ENCODE assay signal across 8 mouse cellular contexts in the genomic region with DNA sequence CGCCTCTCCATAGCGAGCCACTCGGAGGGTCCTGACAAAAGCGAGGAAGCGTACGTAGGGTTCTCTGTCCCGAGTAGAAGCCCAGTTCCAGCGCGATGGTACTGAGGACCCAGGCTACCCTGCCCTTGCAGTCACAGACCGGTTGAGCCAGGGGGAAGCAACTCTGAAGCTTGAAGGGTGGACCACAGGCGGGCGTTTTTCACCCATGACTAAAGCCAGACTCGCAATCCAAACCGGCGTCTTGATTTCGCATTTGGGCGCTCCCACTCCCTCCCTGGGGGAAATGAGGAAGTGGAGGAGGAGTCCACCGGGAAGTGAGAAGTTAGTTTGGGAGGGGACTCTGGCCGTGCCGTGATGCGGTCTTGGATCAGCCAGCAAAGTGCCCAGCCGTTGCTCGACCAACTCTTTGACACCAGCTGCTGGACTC. TPM values are rescaled to one million over a fixed set of nuclear protein-coding genes. Genes with fewer than 3 reads are reported as not detected.
DNase-seq lines count a peak whose midpoint lies in the region; ATAC-seq and TF ChIP-seq lines count a peak whose summit lies in the region.

No protein-coding gene starts in this region.

- no peak for DNase-seq in CH12.LX (ENCODE audit: extremely low read depth)
- DNase-seq in adrenal gland, adult 2 months, result peak; percentile 77
- DNase-seq in forebrain, embryonic 14.5 days (ENCODE audit: low spot score), result no peak
- peak; percentile 92 for DNase-seq in midbrain, embryonic 11.5 days (ENCODE audit: low spot score, missing footprints)
- DNase-seq in cerebellum, adult 9-10 months, result no peak
- DNase-seq in right cerebral cortex, postnatal 10 days (ENCODE audit: low spot score in 2 of 2), result no peak

- no peak for TF ChIP-seq CTCF in CH12.LX (conservative IDR thresholded peaks at IDR 0.05 in 1 of 2, IDR thresholded peaks at IDR 0.05 in 1 of 2; ENCODE audit: low read depth in 2 of 2, low read length in 2 of 2)

- peak overlapping the region; percentile 82 for H3K27ac ChIP-seq in CH12.LX (ENCODE audit: insufficient read depth, low read depth)
- H3K27ac ChIP-seq in forebrain, embryonic 14.5 days (ENCODE audit: low read depth, low read length), result peak overlapping the region; percentile 82
- H3K27ac ChIP-seq in limb, embryonic 13.5 days, result peak overlapping the region; percentile 96
- peak overlapping the region; percentile 78 for H3K27ac ChIP-seq in midbrain, embryonic 11.5 days (ENCODE audit: low read depth, low read length)

- no peak for ATAC-seq in forebrain, embryonic 14.5 days
- ATAC-seq in hematopoietic stem cell, adult 5-6 weeks (replicated peaks in 1 of 2; ENCODE audit: insufficient read depth in 1 of 2, low FRiP score in 2 of 2, low TSS enrichment in 1 of 2, low read depth in 1 of 2, poor library complexity in 2 of 2, severe bottlenecking in 2 of 2), result peak; percentile 1 to 11; a peak in 1 of 4 replicates
- ATAC-seq in limb, embryonic 13.5 days (ENCODE audit: low FRiP score, low read depth), result no peak; the same call in 1 of the 2 replicates
- ATAC-seq in midbrain, embryonic 11.5 days (ENCODE audit: low FRiP score), result no peak; the same call in 1 of the 2 replicates

- under 1% methylated on average over 23 of the region's 23 CpGs for WGBS in forebrain, embryonic 14.5 days
- under 1% methylated on average over 23 of the region's 23 CpGs for WGBS in limb, embryonic 13.5 days
- 0% methylated on average over 22 of the region's 23 CpGs for WGBS in midbrain, embryonic 11.5 days

- H3K79me2 ChIP-seq in CH12.LX (replicated peaks; ENCODE audit: control insufficient read depth, extremely low read depth, insufficient read depth, poor library complexity, severe bottlenecking), result peaks cover 29% of the 10 kb centered on the region

- no peaks in the 10 kb centered on the region for H3K9me3 ChIP-seq in CH12.LX (replicated peaks; ENCODE audit: low read length)
- H3K9me3 ChIP-seq in forebrain, embryonic 14.5 days (replicated peaks; ENCODE audit: control insufficient read depth, low read length), result no peaks in the 10 kb centered on the region
- H3K9me3 ChIP-seq in limb, embryonic 13.5 days, result no peaks in the 10 kb centered on the region
- H3K9me3 ChIP-seq in midbrain, embryonic 11.5 days (ENCODE audit: control insufficient read depth, low read length), result no peaks in the 10 kb centered on the region

- no peak for TF ChIP-seq EP300 in CH12.LX (IDR thresholded peaks at IDR 0.05; ENCODE audit: low read length)

- no peak for TF ChIP-seq RAD21 in CH12.LX (IDR thresholded peaks at IDR 0.05; ENCODE audit: low read depth, low read length)

- in situ Hi-C loops in CH12.LX (cut with MboI; ENCODE audit: low pct_ligation_motif_present, low pct_unique_long_range_greater_than_20kb, low sequenced_read_pairs), result no loop called here

- H3K4me3 ChIP-seq in CH12.LX (replicated peaks in 1 of 3; ENCODE audit: low read depth in 2 of 3, low read length in 2 of 3, poor library complexity in 1 of 3), result peak overlapping the region; percentile 69 to 91 (median 83)
- H3K4me3 ChIP-seq in forebrain, embryonic 14.5 days (ENCODE audit: low read depth, low read length), result peak overlapping the region; percentile 63
- H3K4me3 ChIP-seq in limb, embryonic 13.5 days, result peak overlapping the region; percentile 79
- H3K4me3 ChIP-seq in midbrain, embryonic 11.5 days (ENCODE audit: low read depth, low read length), result peak overlapping the region; percentile 61

- no peaks in the 10 kb centered on the region for H3K27me3 ChIP-seq in CH12.LX (replicated peaks)
- peaks cover 30% of the 10 kb centered on the region for H3K27me3 ChIP-seq in forebrain, embryonic 14.5 days (replicated peaks; ENCODE audit: control insufficient read depth, insufficient read depth, low read length)
- 0 out of 2 replicates have a peak, but pooled peaks cover 3% of the 10 kb centered on the region for H3K27me3 ChIP-seq in limb, embryonic 13.5 days
- H3K27me3 ChIP-seq in midbrain, embryonic 11.5 days (ENCODE audit: control insufficient read depth, insufficient read depth, low read length), result peaks cover 28% of the 10 kb centered on the region

- peak overlapping the region; percentile 77 for H3K9ac ChIP-seq in CH12.LX (ENCODE audit: insufficient read depth, low read depth)
- peak overlapping the region; percentile 88 for H3K9ac ChIP-seq in forebrain, embryonic 14.5 days (ENCODE audit: low read length)
- peak overlapping the region; percentile 86 for H3K9ac ChIP-seq in limb, embryonic 13.5 days
- H3K9ac ChIP-seq in midbrain, embryonic 11.5 days (ENCODE audit: low read length), result peak overlapping the region; percentile 84

- peaks cover 10 to 30% of the 10 kb centered on the region in 2 experiments for H3K4me1 ChIP-seq in CH12.LX (ENCODE audit: control insufficient read depth in 1 of 2, insufficient read depth in 2 of 2)
- H3K4me1 ChIP-seq in forebrain, embryonic 14.5 days (ENCODE audit: control insufficient read depth, insufficient read depth, low read length), result peaks cover 31% of the 10 kb centered on the region
- peaks cover 53% of the 10 kb centered on the region for H3K4me1 ChIP-seq in limb, embryonic 13.5 days
- H3K4me1 ChIP-seq in midbrain, embryonic 11.5 days (ENCODE audit: control insufficient read depth, insufficient read depth, low read length), result peaks cover 27% of the 10 kb centered on the region

- peak overlapping the region; percentile 90; the same call in 1 of the 2 replicates for H3K4me2 ChIP-seq in CH12.LX (ENCODE audit: insufficient read depth, low read depth, poor library complexity, severe bottlenecking)
- peak overlapping the region; percentile 89 for H3K4me2 ChIP-seq in forebrain, embryonic 14.5 days (ENCODE audit: low read length)
- H3K4me2 ChIP-seq in limb, embryonic 13.5 days (replicated peaks), result peak overlapping the region; percentile 86
- H3K4me2 ChIP-seq in midbrain, embryonic 11.5 days, result peak overlapping the region; percentile 93

- no peak for TF ChIP-seq POLR2A in CH12.LX (IDR thresholded peaks at IDR 0.05; ENCODE audit: low read depth, low read length)

- H3K36me3 ChIP-seq in CH12.LX (replicated peaks in 1 of 2; ENCODE audit: control insufficient read depth in 1 of 2, insufficient read depth in 1 of 2, low read length in 1 of 2), result peaks cover 32 to 53% of the 10 kb centered on the region in 2 experiments
- H3K36me3 ChIP-seq in forebrain, embryonic 14.5 days (ENCODE audit: control insufficient read depth, insufficient read depth, low read length), result peaks cover 31% of the 10 kb centered on the region
- H3K36me3 ChIP-seq in limb, embryonic 13.5 days, result peaks cover 36% of the 10 kb centered on the region
- peaks cover 11% of the 10 kb centered on the region for H3K36me3 ChIP-seq in midbrain, embryonic 11.5 days (ENCODE audit: control insufficient read depth, insufficient read depth, low read length)

- dilution Hi-C loops in CH12.LX (cut with MboI; ENCODE audit: extremely low pct_ligation_motif_present, extremely low pct_unique_long_range_greater_than_20kb, low sequenced_read_pairs), result no loop called here

RNA-seq across cellular contexts. Expression of a gene that starts 3.7 kb away (rescaled TPM):
- 17.7 and 18.5 TPM in 2 replicates for total RNA-seq in CH12.LX (2012; rRNA removed)
- 15.3 and 15.9 TPM in 2 replicates for total RNA-seq in CH12.LX (2014; rRNA removed)
- polyA plus RNA-seq in CH12.LX (2012; ENCODE audit: insufficient read length, low read depth), result 11.6 and 12.2 TPM in 2 replicates
- total RNA-seq in adrenal gland, adult 2 months (2021), result 10 to 100 TPM; 15.5 to 18.6 TPM
- 15.3 and 16.7 TPM in 2 replicates for polyA plus RNA-seq in adrenal gland, adult 2 months (2012; rRNA removed)
- polyA plus RNA-seq in forebrain, embryonic 14.5 days (2014; fragmentation: Nextera tagmentation; extraction: Ambion mirVana), result 34.7 and 37.1 TPM in 2 replicates
- 36.3 and 47.8 TPM in 2 replicates for total RNA-seq in hematopoietic stem cell, adult 5-6 weeks (2017)
- polyA plus RNA-seq in limb, embryonic 13.5 days (2015; fragmentation: Nextera tagmentation; extraction: Ambion mirVana), result 77.1 and 83.2 TPM in 2 replicates
- 40.5 and 44.0 TPM in 2 replicates for polyA plus RNA-seq in midbrain, embryonic 11.5 days (2014; fragmentation: Nextera tagmentation; extraction: Ambion mirVana)

RNA-seq across cellular contexts. Expression of a gene that starts 7.9 kb away (rescaled TPM):
- total RNA-seq in CH12.LX (2012; rRNA removed), result 0.34 TPM in 1 of 2 replicates, not detected in the other
- total RNA-seq in CH12.LX (2014; rRNA removed), result not detected in 2 replicates
- 0.63 TPM in 1 of 2 replicates, not detected in the other for polyA plus RNA-seq in CH12.LX (2012; ENCODE audit: insufficient read length, low read depth)
- under 1 TPM; 0.45 to 0.52 TPM for total RNA-seq in adrenal gland, adult 2 months (2021)
- 0.37 and 0.61 TPM in 2 replicates for polyA plus RNA-seq in adrenal gland, adult 2 months (2012; rRNA removed)
- polyA plus RNA-seq in forebrain, embryonic 14.5 days (2014; fragmentation: Nextera tagmentation; extraction: Ambion mirVana), result 4.3 and 4.6 TPM in 2 replicates
- not detected in 2 replicates for total RNA-seq in hematopoietic stem cell, adult 5-6 weeks (2017)
- polyA plus RNA-seq in limb, embryonic 13.5 days (2015; fragmentation: Nextera tagmentation; extraction: Ambion mirVana), result 1.7 and 2.1 TPM in 2 replicates
- 0.33 and 0.49 TPM in 2 replicates for polyA plus RNA-seq in midbrain, embryonic 11.5 days (2014; fragmentation: Nextera tagmentation; extraction: Ambion mirVana)

RNA-seq across cellular contexts. Expression of a gene that starts 8.0 kb away (rescaled TPM):
- total RNA-seq in CH12.LX (2012; rRNA removed) (23.0 and 31.5 TPM in 2 replicates), CH12.LX (2014; rRNA removed) (30.8 and 33.3 TPM in 2 replicates)
- 39.1 and 39.2 TPM in 2 replicates for polyA plus RNA-seq in CH12.LX (2012; ENCODE audit: insufficient read length, low read depth)
- total RNA-seq in adrenal gland, adult 2 months (2021), result 10 to 100 TPM; 52.2 to 57.5 TPM
- polyA plus RNA-seq in adrenal gland, adult 2 months (2012; rRNA removed), result 88.2 and 94.1 TPM in 2 replicates
- 105 and 107 TPM in 2 replicates for polyA plus RNA-seq in forebrain, embryonic 14.5 days (2014; fragmentation: Nextera tagmentation; extraction: Ambion mirVana)
- 16.2 and 23.7 TPM in 2 replicates for total RNA-seq in hematopoietic stem cell, adult 5-6 weeks (2017)
- polyA plus RNA-seq in limb, embryonic 13.5 days (2015; fragmentation: Nextera tagmentation; extraction: Ambion mirVana), result 43.7 and 46.5 TPM in 2 replicates
- 94.5 and 94.6 TPM in 2 replicates for polyA plus RNA-seq in midbrain, embryonic 11.5 days (2014; fragmentation: Nextera tagmentation; extraction: Ambion mirVana)

RNA-seq across cellular contexts. Expression of a gene that starts 12.7 kb away (rescaled TPM):
- total RNA-seq in CH12.LX (2012; rRNA removed) (26.8 and 31.8 TPM in 2 replicates), CH12.LX (2014; rRNA removed) (14.6 and 16.4 TPM in 2 replicates)
- polyA plus RNA-seq in CH12.LX (2012; ENCODE audit: insufficient read length, low read depth), result 23.0 and 30.9 TPM in 2 replicates
- 10 to 100 TPM; 36.8 to 52.8 TPM for total RNA-seq in adrenal gland, adult 2 months (2021)
- polyA plus RNA-seq in adrenal gland, adult 2 months (2012; rRNA removed), result 92.1 and 102 TPM in 2 replicates
- 98.0 and 109 TPM in 2 replicates for polyA plus RNA-seq in forebrain, embryonic 14.5 days (2014; fragmentation: Nextera tagmentation; extraction: Ambion mirVana)
- 4.0 and 4.2 TPM in 2 replicates for total RNA-seq in hematopoietic stem cell, adult 5-6 weeks (2017)
- polyA plus RNA-seq in limb, embryonic 13.5 days (2015; fragmentation: Nextera tagmentation; extraction: Ambion mirVana), result 127 and 130 TPM in 2 replicates
- 129 and 132 TPM in 2 replicates for polyA plus RNA-seq in midbrain, embryonic 11.5 days (2014; fragmentation: Nextera tagmentation; extraction: Ambion mirVana)

RNA-seq across cellular contexts. Expression of a gene that starts 13.0 kb away (rescaled TPM):
- total RNA-seq in CH12.LX (2012; rRNA removed), result 28.0 and 31.4 TPM in 2 replicates
- total RNA-seq in CH12.LX (2014; rRNA removed), result 16.3 and 19.4 TPM in 2 replicates
- polyA plus RNA-seq in CH12.LX (2012; ENCODE audit: insufficient read length, low read depth), result 10.8 and 12.6 TPM in 2 replicates
- 10 to 100 TPM; 27.9 to 31.5 TPM for total RNA-seq in adrenal gland, adult 2 months (2021)
- 24.2 and 31.9 TPM in 2 replicates for polyA plus RNA-seq in adrenal gland, adult 2 months (2012; rRNA removed)
- polyA plus RNA-seq in forebrain, embryonic 14.5 days (2014; fragmentation: Nextera tagmentation; extraction: Ambion mirVana), result 83.2 and 83.8 TPM in 2 replicates
- 5.9 and 27.5 TPM in 2 replicates for total RNA-seq in hematopoietic stem cell, adult 5-6 weeks (2017)
- polyA plus RNA-seq in limb, embryonic 13.5 days (2015; fragmentation: Nextera tagmentation; extraction: Ambion mirVana), result 41.8 and 44.2 TPM in 2 replicates
- 39.1 and 43.3 TPM in 2 replicates for polyA plus RNA-seq in midbrain, embryonic 11.5 days (2014; fragmentation: Nextera tagmentation; extraction: Ambion mirVana)

Comparison
In these comparisons a context has a peak if more than half of its experiments do, and no peak if none do; other contexts are left out.
1. DNase-seq: peak in adrenal gland, adult 2 months (single experiment) and midbrain, embryonic 11.5 days (single experiment); none in CH12.LX (single experiment), forebrain, embryonic 14.5 days (single experiment), cerebellum, adult 9-10 months (single experiment) and right cerebral cortex, postnatal 10 days (0 of 2).
2. ATAC-seq: peak in hematopoietic stem cell, adult 5-6 weeks (2 of 2); none in forebrain, embryonic 14.5 days (single experiment), limb, embryonic 13.5 days (single experiment) and midbrain, embryonic 11.5 days (single experiment).
3. Peak in every context shown above with its lines, with median percentiles within 50 percentile points of each other: H3K27ac ChIP-seq, H3K4me2 ChIP-seq, H3K4me3 ChIP-seq and H3K9ac ChIP-seq.